Mouse (Mus musculus) liver, postnatal 0 days (tissue): ENCODE data around the gene Atxn10. TPM values are rescaled to one million over a fixed set of nuclear protein-coding genes. Genes with fewer than 3 reads are reported as not detected.

Experiments
- ATAC-seq: fragments of 200-750 bp; cut with Nextera tagmentation; 2 replicates; pipeline ENCODE4 v1.8.0; 2017; ENCODE audit warnings: mild to moderate bottlenecking, moderate library complexity
- DNase-seq: peaks from one replicate; pipeline ENCODE4 v3.0.0-alpha.2; 2016
- H3K27ac ChIP-seq: fragments of 300-500 bp; sonication (generic); 2 replicates; pipeline ENCODE4 v1.5.1; 2014; ENCODE audit warnings: antibody characterized with exemption, moderate library complexity, mild to moderate bottlenecking, low read depth
- H3K27me3 ChIP-seq: fragments of 300-500 bp; sonication (generic); 2 replicates; pipeline ENCODE4 v1.6.1; 2014; ENCODE audit warnings: low read length, control low read depth, mixed read lengths; ENCODE audit not compliant: insufficient read depth
- H3K36me3 ChIP-seq: fragments of 300-500 bp; sonication (generic); replicated peaks from 2 replicates; pipeline ENCODE4 v1.6.1; 2014; ENCODE audit warnings: mild to moderate bottlenecking, control low read depth, low read length, moderate library complexity, mixed read lengths; ENCODE audit not compliant: insufficient read depth
- H3K4me1 ChIP-seq: fragments of 300-500 bp; sonication (generic); 2 replicates; pipeline ENCODE4 v1.6.1; 2014; ENCODE audit warnings: antibody characterized with exemption, mild to moderate bottlenecking, control low read depth; ENCODE audit not compliant: insufficient read depth
- H3K4me2 ChIP-seq: fragments of 300-500 bp; sonication (generic); 2 replicates; pipeline ENCODE4 v1.6.1; 2014; ENCODE audit warnings: low read depth, mild to moderate bottlenecking, low read length, moderate library complexity, mixed read lengths
- H3K4me3 ChIP-seq: fragments of 300-500 bp; sonication (generic); 2 replicates; pipeline ENCODE4 v1.5.1; 2014; ENCODE audit warnings: low read depth, low read length
- H3K9ac ChIP-seq: fragments of 300-500 bp; sonication (generic); replicated peaks from 2 replicates; pipeline ENCODE4 v1.6.1; 2014; ENCODE audit warnings: mild to moderate bottlenecking, moderate library complexity
- H3K9me3 ChIP-seq: fragments of 300-500 bp; sonication (generic); 2 replicates; pipeline ENCODE4 v1.6.1; 2016; ENCODE audit warnings: mild to moderate bottlenecking, control low read depth, low read length, mixed read lengths
- CTCF ChIP-seq: sonication (generic); IDR thresholded peaks from 2 replicates; pipeline ENCODE4 v1.5.1; 2016; ENCODE audit warnings: antibody characterized with exemption, low read depth
- EP300 ChIP-seq: IDR thresholded peaks from 2 replicates; pipeline ENCODE4 v1.6.1; 2016; ENCODE audit warnings: antibody characterized with exemption, low read depth, mild to moderate bottlenecking
- WGBS: fragments of 180-500 bp; shearing (Covaris S2); extraction: QIAGEN DNeasy Blood & Tissue Kit; methylation state at CpG from one replicate; pipeline ENCODE4 v1.1.7; 2014; ENCODE audit not compliant: insufficient replicate concordance; 5-methylcytosine and 5-hydroxymethylcytosine counted together
- polyA plus RNA-seq: library from polyadenylated mRNA; unstranded; fragments of >200 nt; fragmentation: Nextera tagmentation; extraction: Ambion mirVana; gene quantifications from 2 replicates; pipeline ENCODE4 v1.2.1, GENCODE M21; 2015

Gene Atxn10
- polyA plus RNA-seq, 1 experiment from 2014 or later, result 83.3 TPM

DNA sequence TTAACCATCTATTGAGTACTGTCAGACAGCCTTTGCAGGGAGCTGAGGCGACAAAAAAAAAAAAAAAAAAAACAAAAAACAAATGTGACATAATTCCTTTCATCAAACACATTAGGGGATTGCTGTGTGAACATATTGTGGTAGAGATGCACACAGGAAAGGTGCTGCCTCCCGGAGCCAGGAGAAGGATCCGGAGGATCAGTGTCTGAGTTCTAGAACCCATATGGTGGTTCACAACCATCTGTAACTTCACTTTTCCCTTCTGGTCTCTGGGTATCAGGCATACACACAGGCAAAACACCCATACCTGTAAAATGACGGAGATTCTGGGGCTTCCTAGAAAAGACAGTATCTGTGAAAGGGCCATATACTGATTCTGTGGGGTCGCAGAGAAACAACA lies 1.9 kb downstream of the Atxn10 start:
- Histone ChIP-seq H3K4me1 (peaks cover 29% of the 10 kb centered on the region), H3K9ac (no peak overlapping the region; the same call in 1 of the 2 replicates), H3K9me3 (no peaks in the 10 kb centered on the region), H3K4me2 (no peak overlapping the region), H3K27me3 (no peaks in the 10 kb centered on the region), H3K4me3 (no peak overlapping the region), H3K27ac (no peak overlapping the region), H3K36me3 (no peaks in the 10 kb centered on the region)
- WGBS, result 78% methylated on average over 5 of the region's 5 CpGs
- TF ChIP-seq CTCF (no peak), EP300 (no peak)
- DNase-seq (no peak), ATAC-seq (no peak)

GRCm38 (mm10) chr15:85342246-85342645 lies 6.2 kb downstream of the Atxn10 start:
- H3K9me3 ChIP-seq, result no peaks in the 10 kb centered on the region
- H3K4me2 ChIP-seq, result no peak overlapping the region
- DNase-seq (no peak), ATAC-seq (no peak)
- no peaks in the 10 kb centered on the region for H3K27me3 ChIP-seq
- peaks cover 23% of the 10 kb centered on the region for H3K4me1 ChIP-seq
- no peaks in the 10 kb centered on the region for H3K36me3 ChIP-seq
- 91% methylated on average over 2 of the region's 2 CpGs for WGBS
- H3K9ac ChIP-seq, result no peak overlapping the region
- H3K4me3 ChIP-seq, result no peak overlapping the region
- H3K27ac ChIP-seq, result no peak overlapping the region
- TF ChIP-seq EP300 (no peak), CTCF (no peak)

GRCm38 (mm10) chr15:85344673-85345072 lies 8.6 kb downstream of the Atxn10 start:
- Histone ChIP-seq H3K4me1 (peaks cover 12% of the 10 kb centered on the region), H3K9ac (no peak overlapping the region), H3K4me2 (no peak overlapping the region), H3K4me3 (no peak overlapping the region), H3K9me3 (no peaks in the 10 kb centered on the region), H3K27ac (no peak overlapping the region), H3K27me3 (no peaks in the 10 kb centered on the region), H3K36me3 (no peaks in the 10 kb centered on the region)
- TF ChIP-seq EP300 (no peak), CTCF (no peak)
- WGBS, result 66% methylated on average over 2 of the region's 2 CpGs
- no peak for DNase-seq
- ATAC-seq, result no peak

DNA sequence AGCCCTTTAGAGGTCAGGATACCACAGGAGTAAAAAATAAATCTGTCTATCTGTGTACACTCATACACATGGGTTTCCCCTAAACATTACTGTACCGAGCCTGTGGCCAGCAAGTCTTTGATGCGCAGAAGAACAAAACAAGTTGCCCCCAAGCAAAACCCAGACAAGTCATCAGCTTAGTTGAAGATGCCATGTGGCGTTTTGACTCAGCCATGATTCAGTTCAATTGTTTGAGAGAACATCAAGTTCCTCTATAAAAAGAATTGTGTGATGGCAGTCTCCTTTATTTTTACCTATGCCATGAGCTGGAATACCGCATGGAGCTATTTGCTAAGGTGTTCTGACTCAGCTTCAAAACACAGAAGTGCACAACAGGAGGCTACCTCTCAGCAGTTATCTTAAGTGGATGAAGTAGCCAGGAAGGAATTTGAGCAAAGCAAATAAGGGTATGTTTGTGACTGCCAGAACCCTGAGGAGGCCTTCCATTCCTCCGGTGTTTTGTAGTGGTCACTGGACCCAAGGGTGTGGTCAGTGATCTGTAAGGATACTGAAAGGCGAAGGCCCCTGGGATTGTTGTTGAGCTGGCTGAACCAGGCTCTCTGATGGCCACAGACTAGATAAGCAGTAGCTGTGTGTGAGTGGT lies 11.1 kb downstream of the Atxn10 start:
- ATAC-seq, result no peak
- DNase-seq, result no peak
- Histone ChIP-seq H3K36me3 (no peaks in the 10 kb centered on the region), H3K4me3 (no peak overlapping the region), H3K27ac (no peak overlapping the region), H3K27me3 (no peaks in the 10 kb centered on the region), H3K9ac (no peak overlapping the region), H3K9me3 (no peaks in the 10 kb centered on the region), H3K4me1 (peaks cover 14% of the 10 kb centered on the region), H3K4me2 (no peak overlapping the region)
- TF ChIP-seq CTCF (no peak), EP300 (no peak)
- 80% methylated on average over 6 of the region's 6 CpGs for WGBS

DNA sequence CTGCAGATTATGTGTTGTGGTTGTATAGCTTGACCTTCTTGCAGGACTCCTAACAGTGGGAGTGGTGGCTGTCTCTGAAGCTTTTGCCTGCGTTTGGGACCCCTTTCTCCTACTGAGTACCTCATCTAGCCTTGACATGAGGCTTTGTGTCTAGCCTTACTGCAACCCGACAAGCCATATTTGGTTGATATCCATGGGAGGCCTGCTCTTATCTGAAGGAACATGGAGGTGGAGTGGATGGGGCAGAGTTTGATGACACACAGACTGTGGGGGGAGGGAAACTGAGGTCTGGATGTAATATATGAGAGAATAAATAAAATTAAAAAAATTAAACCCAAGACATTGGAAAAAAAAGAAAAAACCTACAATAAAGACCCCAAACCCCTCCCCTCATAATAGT lies 14.1 kb downstream of the Atxn10 start:
- Histone ChIP-seq H3K36me3 (no peaks in the 10 kb centered on the region), H3K27ac (no peak overlapping the region), H3K4me2 (no peak overlapping the region), H3K4me1 (0 out of 2 replicates have a peak, but pooled peaks cover 10% of the 10 kb centered on the region), H3K27me3 (no peaks in the 10 kb centered on the region), H3K9me3 (no peaks in the 10 kb centered on the region), H3K9ac (no peak overlapping the region), H3K4me3 (no peak overlapping the region)
- no peak for ATAC-seq
- 53% methylated on average over 2 of the region's 2 CpGs for WGBS
- no peak for DNase-seq
- TF ChIP-seq CTCF (no peak), EP300 (no peak)

DNA sequence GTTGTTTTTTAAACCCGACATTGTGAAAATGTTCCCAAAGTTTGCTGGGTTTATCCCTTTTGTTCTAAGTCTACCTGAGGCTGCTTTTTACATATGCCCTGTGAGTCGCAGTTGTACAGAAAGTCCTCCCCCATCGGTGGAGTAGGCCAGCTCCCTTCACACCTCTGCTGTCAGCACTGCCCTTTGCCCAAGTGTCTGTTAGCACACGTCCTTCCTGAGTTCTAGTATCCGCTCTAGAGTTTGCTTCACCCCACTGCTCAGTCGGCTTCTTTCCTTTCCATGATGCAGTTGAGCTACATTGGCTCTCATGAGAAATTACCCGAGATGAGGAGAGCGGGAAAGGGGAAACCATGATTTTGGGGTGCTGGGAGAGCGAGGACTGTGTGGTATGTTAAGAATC lies 18.0 kb downstream of the Atxn10 start:
- Histone ChIP-seq H3K27me3 (no peaks in the 10 kb centered on the region), H3K4me2 (no peak overlapping the region), H3K4me1 (peaks cover 16% of the 10 kb centered on the region; the same call in 1 of the 2 replicates), H3K36me3 (no peaks in the 10 kb centered on the region), H3K9me3 (no peaks in the 10 kb centered on the region), H3K4me3 (no peak overlapping the region), H3K27ac (peak overlapping the region; percentile 52), H3K9ac (no peak overlapping the region)
- WGBS, result 67% methylated on average over 9 of the region's 9 CpGs
- DNase-seq, result no peak
- no peak for ATAC-seq
- TF ChIP-seq EP300, result no peak; the same call in 1 of the 2 replicates
- TF ChIP-seq CTCF, result no peak
